Mouse (Mus musculus) liver, postnatal 0 days (tissue): ENCODE measurements around the gene Cd79b.

Source experiments
- CTCF ChIP-seq: sonication (generic); IDR thresholded peaks from 2 replicates; pipeline ENCODE4 v1.5.1; 2016; ENCODE audit warnings: antibody characterized with exemption, low read depth
- EP300 ChIP-seq: IDR thresholded peaks from 2 replicates; pipeline ENCODE4 v1.6.1; 2016; ENCODE audit warnings: antibody characterized with exemption, low read depth, mild to moderate bottlenecking

GRCm38 (mm10) chr11:106306758-106307157 lies 7.8 kb downstream of the Cd79b start:
- TF ChIP-seq CTCF (no peak), EP300 (no peak)
